Mouse (Mus musculus): ENCODE data around the gene Eif4enif1. TPM values are rescaled to one million over a fixed set of nuclear protein-coding genes. Genes with fewer than 3 reads are reported as not detected.

Eif4enif1 gene
- total RNA-seq, 2 experiments from 2014 or later, result 32.9 to 38.2 TPM

- DNase-seq, result no peak
Measured at GRCm38 (mm10) chr11:3267133-3267532, 64.9 kb downstream of the Eif4enif1 start.

GRCm38 (mm10) chr11:3269241-3269640 is 67.0 kb downstream of the Eif4enif1 start:
- no peak for DNase-seq

- no peak for DNase-seq
Measured at GRCm38 (mm10) chr11:3278351-3278750, 76.2 kb downstream of the Eif4enif1 start.

- DNase-seq, result no peak
Measured at GRCm38 (mm10) chr11:3279729-3280128, 77.5 kb downstream of the Eif4enif1 start.

- no peak for DNase-seq
Measured at GRCm38 (mm10) chr11:3282887-3283286, 80.7 kb downstream of the Eif4enif1 start.

- no peak for DNase-seq
Measured at GRCm38 (mm10) chr11:3283645-3284044, 81.5 kb downstream of the Eif4enif1 start.

- no peak for DNase-seq
Measured at GRCm38 (mm10) chr11:3285940-3286339, 83.7 kb downstream of the Eif4enif1 start.

- DNase-seq, result no peak
Measured at GRCm38 (mm10) chr11:3287131-3287530, 84.9 kb downstream of the Eif4enif1 start.

GRCm38 (mm10) chr11:3287921-3288320 is 85.7 kb downstream of the Eif4enif1 start:
- no peak for DNase-seq

GRCm38 (mm10) chr11:3288521-3289301 is 86.5 kb downstream of the Eif4enif1 start, which contains the start of gene Patz1:
TSS of gene Patz1 (plus strand) at chr11:3288874.
- peak; percentile 49 for DNase-seq

GRCm38 (mm10) chr11:3289302-3289802 is 87.2 kb downstream of the Eif4enif1 start:
- DNase-seq, result peak; percentile 72

GRCm38 (mm10) chr11:3289803-3290639 is 87.8 kb downstream of the Eif4enif1 start:
- peak; percentile 79 for DNase-seq

GRCm38 (mm10) chr11:3290640-3291310 is 88.6 kb downstream of the Eif4enif1 start:
- DNase-seq, result peak; percentile 55

- DNase-seq, result peak; percentile 25
Measured at GRCm38 (mm10) chr11:3291311-3292061, 89.3 kb downstream of the Eif4enif1 start.

- DNase-seq, result peak; percentile 50
Measured at GRCm38 (mm10) chr11:3292062-3292421, 89.8 kb downstream of the Eif4enif1 start.

- DNase-seq, result no peak
Measured at GRCm38 (mm10) chr11:3292711-3293249, 90.6 kb downstream of the Eif4enif1 start.

GRCm38 (mm10) chr11:3293361-3293760 is 91.2 kb downstream of the Eif4enif1 start:
- DNase-seq, result no peak
